Mouse (Mus musculus) forebrain, postnatal 0 days (tissue): ENCODE measurements around the gene Olfr763. TPM values are rescaled to one million over a fixed set of nuclear protein-coding genes. Genes with fewer than 3 reads are reported as not detected.

ENCODE experiments used
- ATAC-seq: fragments of 200-750 bp; cut with Nextera tagmentation; 2 replicates; pipeline ENCODE4 v1.8.0; 2017; ENCODE audit warnings: mild to moderate bottlenecking, moderate library complexity
- DNase-seq: peaks from one replicate; pipeline ENCODE4 v3.0.0-alpha.2; 2015
- H3K27ac ChIP-seq: fragments of 300-500 bp; sonication (generic); 2 replicates; pipeline ENCODE4 v1.5.1; 2014; ENCODE audit warnings: low read depth, mild to moderate bottlenecking, antibody characterized with exemption, low read length, moderate library complexity, mixed read lengths
- H3K27me3 ChIP-seq: fragments of 300-500 bp; sonication (generic); 2 replicates; pipeline ENCODE4 v1.6.1; 2014; ENCODE audit warnings: mild to moderate bottlenecking, low read length, mixed read lengths; ENCODE audit not compliant: insufficient read depth
- H3K36me3 ChIP-seq: fragments of 300-500 bp; sonication (generic); 2 replicates; pipeline ENCODE4 v1.6.1; 2014; ENCODE audit warnings: mild to moderate bottlenecking, moderate library complexity; ENCODE audit not compliant: insufficient read depth
- H3K4me1 ChIP-seq: fragments of 300-500 bp; sonication (generic); 2 replicates; pipeline ENCODE4 v1.6.1; 2014; ENCODE audit warnings: antibody characterized with exemption; ENCODE audit not compliant: insufficient read depth
- H3K4me2 ChIP-seq: fragments of 300-500 bp; sonication (generic); 2 replicates; pipeline ENCODE4 v1.6.1; 2014; ENCODE audit warnings: low read depth, mild to moderate bottlenecking, moderate library complexity
- H3K4me3 ChIP-seq: fragments of 300-500 bp; sonication (generic); 2 replicates; pipeline ENCODE4 v1.5.1; 2014; ENCODE audit warnings: low read depth, low read length, mixed read lengths
- H3K9ac ChIP-seq: fragments of 300-500 bp; sonication (generic); 2 replicates; pipeline ENCODE4 v1.6.1; 2014; ENCODE audit warnings: mild to moderate bottlenecking
- H3K9me3 ChIP-seq: fragments of 300-500 bp; sonication (generic); 2 replicates; pipeline ENCODE4 v1.6.1; 2016; ENCODE audit warnings: low read length
- CTCF ChIP-seq: sonication (generic); IDR thresholded peaks from 2 replicates; pipeline ENCODE4 v1.5.1; 2016; ENCODE audit warnings: antibody characterized with exemption, control low read depth, low read depth
- WGBS: fragments of 180-500 bp; shearing (Covaris S2); extraction: QIAGEN DNeasy Blood & Tissue Kit; methylation state at CpG from one replicate; pipeline ENCODE4 v1.1.7; 2014; 5-methylcytosine and 5-hydroxymethylcytosine counted together
- polyA plus RNA-seq: library from polyadenylated mRNA; unstranded; fragments of >200 nt; fragmentation: Nextera tagmentation; extraction: Ambion mirVana; gene quantifications from 2 replicates; pipeline ENCODE4 v1.2.1, GENCODE M21; 2015
- total RNA-seq: library from RNA; depleted of rRNA; stranded (reverse); fragments of >200 nt; gene quantifications from 2 replicates; pipeline ENCODE4 v1.2.3, GENCODE M21; 2014; rRNA removed

The Olfr763 gene
- total RNA-seq (not detected in 2 replicates), polyA plus RNA-seq (not detected in 2 replicates)

DNA sequence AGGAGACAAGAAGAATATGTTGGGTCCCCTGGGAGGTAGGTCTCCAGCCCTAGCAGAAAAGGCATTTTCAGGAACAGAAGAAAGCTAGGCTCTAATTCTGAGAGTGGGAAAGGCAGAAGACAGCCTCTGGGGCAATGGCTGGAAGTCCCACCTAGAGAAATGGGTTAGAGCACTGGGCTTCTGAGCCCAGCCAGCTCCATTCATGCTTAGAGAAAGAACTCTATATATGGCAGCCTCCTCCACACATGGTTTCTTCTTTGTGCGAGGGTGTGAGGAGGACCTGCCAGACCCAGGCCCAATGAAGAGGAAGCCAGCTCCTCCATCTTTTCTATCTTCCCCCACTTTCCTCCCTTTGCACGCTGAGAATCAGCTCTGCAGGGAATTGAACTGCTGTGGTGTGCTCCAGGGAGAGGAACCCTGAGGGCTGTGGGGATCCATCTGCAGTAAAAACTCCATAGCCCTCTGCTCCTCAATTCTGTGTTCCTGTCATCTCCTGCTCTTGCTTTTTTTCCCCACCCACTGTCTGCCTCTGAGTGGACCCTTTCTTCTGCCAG is at the start of gene Olfr763:
Gene Olfr763, plus strand, starts transcription at position 504 of the 554 bp plus-strand sequence.
- no peaks in the 10 kb centered on the region for H3K27me3 ChIP-seq
- DNase-seq (no peak), ATAC-seq (no peak)
- no peaks in the 10 kb centered on the region for H3K36me3 ChIP-seq
- no peaks in the 10 kb centered on the region for H3K4me1 ChIP-seq
- TF ChIP-seq CTCF, result no peak
- WGBS, result 66% methylated on average over 2 of the region's 2 CpGs
- no peaks in the 10 kb centered on the region for H3K9me3 ChIP-seq
- no peak within 1 kb of the TSS for H3K27ac ChIP-seq
- no peak within 1 kb of the TSS for H3K9ac ChIP-seq
- no peak within 1 kb of the TSS for H3K4me3 ChIP-seq
- H3K4me2 ChIP-seq, result no peak within 1 kb of the TSS

GRCm38 (mm10) chr10:128964961-128965360 is 45.6 kb upstream of the Olfr763 start:
- H3K4me3 ChIP-seq, result no peak overlapping the region
- WGBS, result 88% methylated on average over 2 of the region's 2 CpGs
- no peak for ATAC-seq
- no peaks in the 10 kb centered on the region for H3K27me3 ChIP-seq
- no peak for TF ChIP-seq CTCF
- H3K9ac ChIP-seq, result no peak overlapping the region
- DNase-seq, result no peak
- H3K27ac ChIP-seq, result no peak overlapping the region
- H3K36me3 ChIP-seq, result no peaks in the 10 kb centered on the region
- H3K4me1 ChIP-seq, result no peaks in the 10 kb centered on the region
- no peaks in the 10 kb centered on the region for H3K9me3 ChIP-seq
- no peak overlapping the region for H3K4me2 ChIP-seq

GRCm38 (mm10) chr10:128965871-128966270 is 44.7 kb upstream of the Olfr763 start:
- H3K4me3 ChIP-seq, result no peak overlapping the region
- no peaks in the 10 kb centered on the region for H3K9me3 ChIP-seq
- H3K4me1 ChIP-seq, result no peaks in the 10 kb centered on the region
- no peaks in the 10 kb centered on the region for H3K36me3 ChIP-seq
- TF ChIP-seq CTCF, result no peak
- no peak for ATAC-seq
- no peak overlapping the region for H3K9ac ChIP-seq
- 87% methylated on average over 6 of the region's 6 CpGs for WGBS
- DNase-seq, result no peak
- H3K27ac ChIP-seq, result no peak overlapping the region
- H3K27me3 ChIP-seq, result no peaks in the 10 kb centered on the region
- no peak overlapping the region for H3K4me2 ChIP-seq

DNA sequence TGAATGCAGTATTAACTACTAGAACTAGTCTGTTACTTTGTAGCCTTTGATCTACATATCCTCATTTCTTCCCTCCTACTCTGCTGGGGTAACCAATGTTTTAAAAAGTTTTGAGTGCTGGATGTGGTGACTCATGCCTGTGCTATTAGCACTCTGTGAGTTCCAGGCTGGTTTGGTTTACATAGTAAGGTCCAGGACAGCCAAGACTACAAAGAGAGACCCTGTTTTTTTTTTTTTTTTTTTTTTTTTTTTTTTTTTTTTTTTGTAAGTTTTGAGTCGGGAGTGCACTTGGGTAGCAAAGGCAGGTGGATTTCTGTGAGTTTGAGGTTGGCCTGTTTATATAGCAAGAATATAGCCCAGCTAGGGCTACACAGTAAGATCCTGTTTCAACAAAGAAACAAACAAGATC is 42.2 kb upstream of the Olfr763 start:
- H3K4me2 ChIP-seq, result no peak overlapping the region
- no peak for ATAC-seq

GRCm38 (mm10) chr10:128970740-128971250 is 39.8 kb upstream of the Olfr763 start:
- WGBS, result 33% methylated on average over 1 of the region's 1 CpGs
- Histone ChIP-seq H3K27ac (no peak overlapping the region), H3K4me1 (no peaks in the 10 kb centered on the region), H3K4me2 (no peak overlapping the region), H3K9ac (no peak overlapping the region), H3K4me3 (no peak overlapping the region), H3K36me3 (no peaks in the 10 kb centered on the region), H3K9me3 (no peaks in the 10 kb centered on the region), H3K27me3 (no peaks in the 10 kb centered on the region)
- no peak for TF ChIP-seq CTCF
- DNase-seq (no peak), ATAC-seq (no peak)

More for the DNA sequence above, 42.2 kb upstream of the Olfr763 start:
- Histone ChIP-seq H3K9ac (no peak overlapping the region), H3K36me3 (no peaks in the 10 kb centered on the region), H3K27me3 (no peaks in the 10 kb centered on the region), H3K4me3 (no peak overlapping the region), H3K9me3 (no peaks in the 10 kb centered on the region), H3K4me1 (no peaks in the 10 kb centered on the region), H3K27ac (no peak overlapping the region)
- 42% methylated on average over 1 of the region's 1 CpGs for WGBS
- no peak for TF ChIP-seq CTCF
- no peak for DNase-seq

GRCm38 (mm10) chr10:128972841-128973240 is 37.8 kb upstream of the Olfr763 start:
- no peak for TF ChIP-seq CTCF
- no peak for DNase-seq
- no peaks in the 10 kb centered on the region for H3K4me1 ChIP-seq
- ATAC-seq, result no peak
- H3K27me3 ChIP-seq, result no peaks in the 10 kb centered on the region
- no peak overlapping the region for H3K4me2 ChIP-seq
- WGBS, result 79% methylated on average over 4 of the region's 4 CpGs
- H3K9me3 ChIP-seq, result no peaks in the 10 kb centered on the region
- H3K36me3 ChIP-seq, result no peaks in the 10 kb centered on the region
- no peak overlapping the region for H3K27ac ChIP-seq
- no peak overlapping the region for H3K9ac ChIP-seq
- no peak overlapping the region for H3K4me3 ChIP-seq

DNA sequence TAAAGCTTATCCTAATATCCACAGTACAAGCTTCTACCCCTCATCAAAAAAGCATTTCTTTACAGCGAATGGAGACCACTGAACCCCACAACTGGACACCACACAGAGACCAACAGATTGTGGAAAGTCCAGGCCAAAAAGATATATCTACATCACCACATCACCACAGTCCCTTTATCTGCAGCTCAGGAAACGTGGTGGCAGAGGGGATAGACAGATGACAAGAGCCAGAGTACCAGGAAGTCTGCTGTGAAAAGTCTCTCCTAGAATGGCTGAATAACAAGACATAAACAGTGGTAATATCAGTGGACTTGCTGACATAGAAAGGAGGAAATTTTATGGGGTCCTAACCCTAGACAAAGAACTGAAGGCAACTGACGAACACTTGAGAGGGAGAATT is 34.2 kb upstream of the Olfr763 start:
- Histone ChIP-seq H3K36me3 (no peaks in the 10 kb centered on the region), H3K9ac (no peak overlapping the region), H3K9me3 (no peaks in the 10 kb centered on the region), H3K27me3 (no peaks in the 10 kb centered on the region), H3K4me1 (no peaks in the 10 kb centered on the region), H3K4me3 (no peak overlapping the region), H3K27ac (no peak overlapping the region), H3K4me2 (no peak overlapping the region)
- ATAC-seq, result no peak
- no peak for DNase-seq
- 70% methylated on average over 3 of the region's 3 CpGs for WGBS
- TF ChIP-seq CTCF, result no peak
